Mouse (Mus musculus) small intestine, adult 2 months (tissue): ENCODE data around the gene Efs.

Source experiments
- CTCF ChIP-seq: fragments of 200-500 bp; IDR thresholded peaks from 2 replicates; pipeline ENCODE4 v1.5.1; 2012; ENCODE audit warnings: low read depth, mild to moderate bottlenecking, control low read depth, inconsistent platforms, low read length, moderate library complexity, mixed read lengths; ENCODE audit not compliant: insufficient replicate concordance, insufficient read length; ENCODE audit errors: extremely low read depth
- POLR2A ChIP-seq: fragments of 200-500 bp; IDR thresholded peaks from 2 replicates; pipeline ENCODE4 v1.6.1; 2012; ENCODE audit warnings: low read depth, mild to moderate bottlenecking, control low read depth, inconsistent platforms, low read length, moderate library complexity

- TF ChIP-seq POLR2A, result no peak
- no peak for TF ChIP-seq CTCF
These were observed 16.6 kb upstream of the Efs start for GRCm38 (mm10) chr14:54942479-54942878.
